Mouse (Mus musculus) lung, postnatal 4 days (tissue): ENCODE results near the gene Ndufa13.
"Not testable (repeated sequence)": the region's sequence is repeated elsewhere in the genome, so short reads cannot be mapped to it uniquely, and the experiment has no call there.

Experiments
- DNase-seq, 2 experiments: peaks; one replicate each; pipeline ENCODE4 v3.0.0; 2021

Gene Ndufa13

DNA sequence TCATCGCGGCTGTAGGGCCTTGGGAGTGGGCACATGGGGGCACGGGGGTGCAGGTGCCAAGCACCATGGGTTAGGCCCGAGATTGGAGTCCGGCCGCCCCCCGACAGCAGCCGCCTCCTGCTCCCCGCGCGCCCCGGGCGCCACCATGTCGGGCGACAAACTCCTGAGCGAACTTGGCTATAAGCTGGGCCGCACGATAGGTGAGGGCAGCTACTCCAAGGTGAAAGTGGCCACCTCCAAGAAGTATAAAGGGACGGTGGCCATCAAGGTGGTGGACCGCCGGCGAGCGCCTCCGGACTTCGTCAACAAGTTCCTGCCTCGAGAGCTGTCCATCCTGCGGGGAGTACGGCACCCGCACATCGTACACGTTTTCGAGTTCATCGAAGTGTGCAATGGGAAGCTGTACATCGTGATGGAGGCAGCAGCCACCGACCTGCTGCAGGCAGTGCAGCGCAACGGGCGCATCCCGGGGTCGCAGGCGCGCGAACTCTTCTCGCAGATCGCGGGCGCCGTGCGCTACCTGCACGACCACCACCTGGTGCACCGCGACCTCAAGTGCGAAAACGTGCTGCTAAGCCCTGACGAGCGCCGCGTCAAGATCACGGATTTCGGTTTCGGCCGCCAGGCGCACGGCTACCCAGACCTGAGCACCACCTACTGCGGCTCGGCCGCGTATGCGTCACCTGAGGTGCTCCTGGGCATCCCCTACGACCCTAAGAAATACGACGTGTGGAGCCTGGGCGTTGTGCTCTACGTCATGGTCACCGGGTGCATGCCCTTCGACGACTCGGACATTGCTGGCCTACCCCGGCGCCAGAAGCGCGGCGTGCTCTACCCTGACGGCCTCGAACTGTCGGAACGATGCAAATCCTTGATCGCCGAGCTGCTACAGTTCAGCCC lies at the start of gene Ndufa13, which contains the start of the genes Tssk6 and Yjefn3:
Gene Ndufa13, minus strand, starts transcription at position 396 of the 900 bp plus-strand sequence.
Gene Tssk6, plus strand, starts transcription at position 22 of the 900 bp plus-strand sequence.
Gene Yjefn3, minus strand, starts transcription at position 550 of the 900 bp plus-strand sequence.
- peak in 1 of 2 experiments; percentile 60 for DNase-seq

DNA sequence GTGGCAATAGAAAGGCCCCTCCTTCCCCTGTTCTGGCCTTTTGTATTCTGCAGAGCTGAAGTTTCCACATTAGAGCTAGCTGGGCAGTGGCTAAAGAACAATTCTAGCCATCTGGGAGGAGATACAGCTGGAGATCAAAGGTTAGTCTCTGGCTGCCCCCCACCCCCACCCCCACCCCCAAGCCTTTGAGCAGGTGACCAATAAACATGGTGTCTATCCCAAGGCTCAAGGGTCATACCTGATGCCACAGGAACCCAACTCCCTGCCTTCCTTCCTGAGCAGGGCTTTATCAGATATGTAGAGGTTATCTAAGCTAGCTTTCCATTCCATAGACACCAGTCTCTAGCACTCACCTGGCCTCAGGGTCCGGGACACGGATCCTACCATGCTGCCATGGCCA lies 47.9 kb upstream of the Ndufa13 start:
- no peak for DNase-seq

DNA sequence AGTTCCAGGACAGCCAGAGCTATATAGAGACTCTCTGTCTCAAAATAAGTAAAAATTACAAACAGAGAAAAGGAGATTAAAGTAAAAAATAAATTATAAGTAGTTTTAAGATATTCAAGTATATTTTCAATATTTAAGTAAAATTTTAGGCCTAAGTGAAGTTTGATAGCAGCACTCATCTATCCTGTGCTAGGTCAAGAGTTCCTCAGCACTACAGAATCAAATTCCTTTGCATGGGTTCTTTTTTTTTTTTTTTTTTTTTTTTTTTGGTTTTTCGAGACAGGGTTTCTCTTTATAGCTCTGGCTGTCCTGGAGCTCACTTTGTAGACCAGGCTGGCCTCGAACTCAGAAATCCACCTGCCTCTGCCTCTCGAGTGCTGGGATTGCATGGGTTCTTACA lies 40.1 kb upstream of the Ndufa13 start:
- DNase-seq, result not testable (repeated sequence)

DNA sequence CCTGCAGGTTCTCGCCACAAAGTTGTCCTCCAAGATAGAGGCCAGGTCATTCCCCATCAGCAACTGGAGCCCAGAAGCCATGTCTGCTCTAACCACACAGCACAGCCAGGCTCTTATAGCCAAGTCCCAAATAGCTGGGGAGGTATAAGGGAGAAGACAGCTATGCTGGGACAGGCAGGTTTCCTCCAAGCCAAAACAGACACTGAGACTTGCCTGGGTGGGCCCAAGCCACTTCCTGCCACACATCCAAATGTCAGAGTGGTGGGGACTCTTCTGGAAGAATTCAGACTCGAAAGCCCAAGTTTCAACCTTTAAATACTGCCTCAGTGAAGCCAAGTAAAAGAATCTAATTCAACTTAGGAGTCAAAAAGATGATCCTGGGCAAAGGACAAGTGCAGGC lies 38.0 kb upstream of the Ndufa13 start:
- no peak for DNase-seq

DNA sequence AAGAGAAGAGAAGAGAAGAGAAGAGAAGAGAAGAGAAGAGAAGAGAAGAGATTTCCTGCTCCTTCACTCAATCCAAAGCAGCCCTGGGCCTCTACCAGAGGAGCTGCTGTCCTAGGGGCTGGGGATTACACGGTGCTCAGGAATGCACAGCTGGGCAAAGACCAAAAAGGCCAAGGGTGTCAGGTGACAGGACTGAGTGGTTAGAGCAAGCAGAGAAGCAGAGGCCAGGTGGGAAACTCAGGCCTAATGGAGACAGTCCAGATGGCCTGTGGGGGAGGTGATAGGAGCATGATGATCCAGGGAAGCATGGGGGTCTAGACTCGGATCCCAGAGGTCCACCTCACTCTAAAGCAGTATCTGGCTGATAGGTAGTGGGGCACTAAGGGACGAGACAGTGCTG lies 37.3 kb upstream of the Ndufa13 start:
- DNase-seq, result no peak

DNA sequence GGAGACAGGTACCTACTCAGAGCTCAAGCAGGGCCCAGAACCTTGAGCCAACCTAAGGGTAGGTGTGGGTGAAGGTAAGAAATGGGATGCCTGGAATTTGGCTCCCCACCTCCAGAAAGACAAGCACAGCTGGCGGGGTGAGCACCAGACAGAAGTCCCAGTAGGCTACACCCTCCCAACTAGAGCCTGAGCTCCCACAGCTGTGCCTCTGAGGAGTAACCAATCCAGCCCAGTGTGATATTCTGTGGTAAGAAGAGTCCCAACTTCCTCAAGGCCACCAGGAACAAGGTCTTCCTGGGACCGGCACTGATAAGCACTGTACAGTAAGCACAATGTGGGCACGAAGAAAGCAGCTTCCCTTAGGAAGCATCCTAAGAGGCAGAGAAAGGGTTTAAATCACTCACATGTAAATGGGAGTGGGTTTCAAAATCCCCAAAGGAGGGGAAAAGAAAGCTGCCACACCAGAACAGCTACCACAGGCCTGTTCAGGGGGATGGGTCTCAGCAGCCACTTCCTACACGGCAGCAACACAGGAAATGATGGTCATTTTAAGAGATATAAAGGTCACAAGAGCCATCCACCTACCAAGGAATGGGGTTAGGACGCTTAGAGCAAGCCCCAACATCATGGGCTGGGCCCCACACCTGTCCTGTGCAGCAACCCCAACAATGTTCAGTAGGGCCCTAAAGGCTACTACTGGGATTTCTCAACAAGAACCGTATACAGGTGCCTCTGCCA lies 36.1 kb upstream of the Ndufa13 start:
- DNase-seq, result no peak

DNA sequence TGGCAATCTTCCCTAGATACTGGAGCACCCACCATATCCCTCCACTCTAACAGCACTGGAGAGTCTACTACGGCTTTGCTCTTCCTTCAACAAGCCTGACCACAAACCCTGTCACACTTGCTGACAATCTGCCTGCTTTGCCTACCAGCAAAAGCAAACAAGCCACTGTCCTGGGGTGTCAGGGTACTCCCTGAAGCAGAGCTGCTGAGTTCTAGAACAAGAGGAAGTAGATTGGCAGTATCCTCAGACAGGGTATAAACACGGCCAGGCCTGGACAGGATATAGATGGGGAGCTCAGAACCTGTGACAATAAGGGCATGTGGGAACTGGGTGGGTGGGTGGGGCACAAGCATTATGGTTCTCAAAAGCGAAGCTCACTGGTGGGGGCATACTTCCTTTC lies 35.1 kb upstream of the Ndufa13 start:
- no peak for DNase-seq

DNA sequence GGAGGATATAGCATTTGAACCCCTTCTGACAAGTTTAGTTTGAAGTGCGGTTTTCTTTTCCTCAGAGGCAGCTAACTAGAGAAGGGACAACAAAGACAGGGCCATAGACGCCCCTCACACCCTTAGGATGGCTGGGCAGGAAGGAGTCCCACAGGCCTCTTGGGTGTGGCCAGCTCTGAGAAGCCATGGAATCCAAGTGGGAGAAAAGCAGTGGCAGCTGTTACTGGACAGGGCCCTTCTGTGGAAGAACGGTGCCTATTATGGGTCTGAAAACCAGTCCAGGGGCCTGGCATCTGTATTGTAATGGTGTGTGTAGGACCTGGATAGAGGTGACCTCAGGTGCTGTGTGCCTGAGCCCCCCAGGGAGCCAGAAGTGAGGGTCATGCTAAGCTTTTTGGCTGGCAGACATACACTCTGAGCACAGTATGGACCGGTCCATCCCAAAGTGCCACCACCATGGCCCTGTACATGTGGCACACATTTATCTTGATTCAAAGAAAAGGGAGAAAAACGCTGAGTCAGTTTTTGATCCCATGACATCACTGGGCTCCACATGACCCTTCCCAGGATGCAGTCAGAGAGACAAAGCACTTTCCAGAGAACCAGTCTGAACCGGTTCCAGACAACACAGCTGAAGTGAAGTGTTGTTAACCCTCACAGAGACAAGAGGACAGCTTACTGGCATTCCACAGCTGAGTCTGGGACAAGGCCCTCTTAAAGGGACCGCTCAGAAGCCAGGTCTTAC lies 33.9 kb upstream of the Ndufa13 start:
- DNase-seq, result peak; percentile 70 to 73

DNA sequence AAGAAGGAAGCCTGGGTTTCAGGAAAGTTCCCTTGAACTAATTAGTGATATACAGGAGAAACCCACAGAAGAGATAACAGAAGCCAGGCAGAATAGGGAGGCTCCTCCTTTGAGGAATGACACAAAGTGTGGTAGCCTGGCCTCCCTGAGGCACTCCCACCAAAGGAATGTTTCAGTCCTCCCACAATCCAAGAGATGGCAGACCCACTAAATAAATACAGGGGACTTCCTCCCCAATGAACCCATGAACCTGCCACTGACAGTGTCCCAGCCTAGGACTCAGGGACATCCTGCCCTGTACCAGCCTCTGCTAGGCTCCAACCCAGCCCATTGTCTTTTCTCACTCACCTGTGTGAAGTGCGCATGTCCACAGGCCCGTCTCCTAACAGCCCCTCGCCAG lies 33.1 kb upstream of the Ndufa13 start:
- DNase-seq, result no peak

DNA sequence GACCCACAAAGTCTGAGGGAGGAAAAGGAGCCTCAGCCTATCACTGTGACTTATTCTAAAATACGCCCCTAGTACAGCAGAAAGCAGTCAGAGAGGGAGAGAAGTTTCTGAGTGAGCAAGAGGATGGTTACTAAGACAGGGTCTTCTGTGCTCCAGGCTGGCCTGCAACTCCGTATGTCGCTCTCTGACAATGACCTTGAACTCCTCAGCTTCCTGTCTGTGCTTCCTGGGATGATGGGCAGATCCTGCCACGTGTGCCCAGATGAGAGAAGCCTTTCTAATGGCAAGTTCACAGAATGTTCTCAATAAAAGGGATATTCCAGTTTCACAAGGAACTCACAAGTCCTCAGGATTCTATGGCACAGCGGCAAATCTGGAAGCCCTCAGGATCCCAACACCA lies 32.2 kb upstream of the Ndufa13 start:
- no peak for DNase-seq

DNA sequence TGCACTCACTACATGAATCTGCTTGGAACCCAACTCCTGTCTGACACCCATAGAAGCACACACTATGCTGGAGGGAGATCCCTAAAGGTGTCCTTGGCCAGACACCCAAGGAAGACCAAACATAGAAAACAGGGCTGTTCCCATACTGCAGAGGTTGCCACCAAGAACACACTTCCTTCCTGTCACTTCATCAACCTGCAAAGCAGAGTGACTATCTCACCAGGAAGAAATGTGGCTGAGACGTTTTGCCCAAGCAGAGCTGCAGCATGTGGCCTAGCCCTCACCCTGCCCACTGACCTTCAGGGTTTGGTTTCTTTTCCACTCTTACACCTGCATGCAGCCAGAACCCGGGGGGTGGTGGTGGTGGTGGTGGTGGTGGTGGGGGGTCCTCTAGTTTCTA lies 31.5 kb upstream of the Ndufa13 start:
- no peak for DNase-seq

DNA sequence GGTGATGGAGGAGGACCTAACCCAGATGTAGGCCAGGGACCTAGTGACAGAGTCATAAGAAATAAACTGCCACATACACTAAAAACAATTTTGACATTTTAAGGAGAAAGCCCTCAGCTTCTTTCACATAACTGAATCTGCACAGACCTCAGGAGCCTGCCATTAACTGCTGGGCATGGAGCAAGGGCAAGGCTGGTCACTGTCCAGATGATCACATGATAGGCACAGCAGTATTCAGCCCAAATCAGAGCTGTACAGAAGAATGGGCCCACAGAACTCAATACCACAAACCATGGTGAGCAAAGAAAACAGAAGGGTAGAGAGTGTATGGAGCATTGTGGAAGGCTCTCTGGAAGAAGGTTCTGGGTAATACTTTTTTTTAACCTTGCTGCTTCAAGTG lies 24.5 kb upstream of the Ndufa13 start:
- no peak for DNase-seq

DNA sequence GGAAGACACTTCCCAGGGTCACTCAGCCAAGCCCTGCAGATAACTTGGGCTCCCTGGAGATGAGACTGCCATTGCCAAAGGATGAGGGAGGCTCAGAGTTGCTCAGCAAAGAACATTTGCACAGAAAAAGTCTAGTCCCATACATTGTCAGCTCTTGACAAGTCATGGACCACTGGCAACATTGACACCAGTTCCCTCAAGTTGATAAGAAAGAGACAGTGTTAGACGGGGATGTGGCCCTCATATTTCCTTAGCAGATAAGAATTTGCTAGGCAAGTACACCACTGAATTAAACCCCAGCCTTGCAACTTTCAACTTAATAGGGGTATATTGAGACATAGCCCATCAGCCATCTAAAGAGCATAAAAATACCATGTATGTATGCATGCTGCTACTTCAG lies 21.6 kb upstream of the Ndufa13 start:
- DNase-seq, result no peak

DNA sequence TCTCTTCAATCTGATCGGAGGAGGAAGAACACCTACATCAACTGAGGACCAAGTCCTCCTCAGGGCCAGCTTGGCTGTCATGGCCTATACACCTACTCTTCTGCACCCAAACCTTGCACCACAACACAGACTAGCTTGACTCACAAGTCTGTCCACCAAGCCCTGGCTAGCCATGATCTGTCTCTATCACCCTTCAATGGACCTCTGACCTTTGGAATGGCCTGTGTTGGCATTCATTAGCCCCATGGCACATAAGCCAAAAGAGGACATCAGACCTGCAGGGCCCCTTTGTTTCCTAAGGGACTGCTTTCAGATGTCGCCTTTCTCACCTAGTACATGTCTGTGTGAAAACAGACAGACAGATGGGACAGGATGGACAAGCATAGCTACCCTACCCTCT lies 18.8 kb upstream of the Ndufa13 start:
- DNase-seq, result no peak

DNA sequence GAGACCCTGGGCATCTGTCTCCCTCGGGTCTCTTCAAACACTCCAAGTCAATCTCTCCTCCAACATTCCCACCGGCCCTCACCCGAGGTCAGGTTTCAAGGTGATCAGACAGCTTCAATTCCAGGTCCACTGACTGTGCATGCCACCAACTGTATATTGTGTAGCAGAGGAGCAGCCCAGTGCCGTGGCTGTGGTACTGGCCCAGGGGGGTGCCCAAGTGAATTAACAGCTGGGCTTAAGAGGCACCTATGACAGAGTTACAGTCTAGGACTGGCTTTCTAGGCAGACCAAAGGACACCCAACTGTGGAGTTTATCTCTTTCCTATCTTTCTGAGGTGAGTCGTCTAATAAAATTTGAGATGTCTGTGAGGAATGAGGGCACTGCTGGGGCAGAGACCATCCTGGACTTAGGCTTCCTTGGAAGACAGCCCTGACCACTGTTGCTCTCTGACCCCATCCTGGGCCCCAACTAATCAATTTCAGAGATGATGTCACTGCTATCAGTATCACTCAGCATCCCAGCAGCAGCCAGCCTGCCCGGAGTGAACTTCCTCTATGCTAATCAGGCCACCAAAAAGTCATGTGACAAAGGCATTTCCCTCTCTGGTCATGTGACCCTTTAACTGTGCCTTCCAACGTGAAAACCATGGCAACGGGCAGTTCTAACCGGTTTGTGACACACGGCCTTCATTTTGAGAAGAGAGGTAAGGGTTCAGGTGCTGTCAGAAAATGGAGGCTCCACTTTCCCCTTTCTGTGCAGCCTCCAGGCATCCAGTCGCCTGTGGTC lies 17.7 kb upstream of the Ndufa13 start:
- peak; percentile 71 to 78 for DNase-seq

DNA sequence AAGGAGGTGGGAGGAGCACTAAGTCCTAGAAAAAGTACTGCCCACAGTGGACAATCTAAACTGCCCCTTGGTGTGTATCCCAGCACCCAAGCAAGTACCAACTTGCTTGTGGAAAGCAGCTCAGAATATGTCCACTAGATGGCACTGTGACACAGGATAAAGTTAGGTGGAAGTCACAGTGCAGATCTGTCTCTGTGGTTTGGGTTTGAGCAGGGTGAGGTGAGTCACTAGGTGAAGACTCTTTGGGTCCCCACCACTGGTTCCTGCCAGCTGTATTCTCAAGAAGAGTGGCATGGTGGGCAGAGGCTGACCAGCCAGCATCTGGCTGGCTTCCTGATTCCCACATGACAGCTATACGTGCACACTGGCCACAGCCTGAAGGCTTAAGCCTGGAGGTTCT lies 16.7 kb upstream of the Ndufa13 start:
- peak in 1 of 2 experiments; percentile 86 for DNase-seq

DNA sequence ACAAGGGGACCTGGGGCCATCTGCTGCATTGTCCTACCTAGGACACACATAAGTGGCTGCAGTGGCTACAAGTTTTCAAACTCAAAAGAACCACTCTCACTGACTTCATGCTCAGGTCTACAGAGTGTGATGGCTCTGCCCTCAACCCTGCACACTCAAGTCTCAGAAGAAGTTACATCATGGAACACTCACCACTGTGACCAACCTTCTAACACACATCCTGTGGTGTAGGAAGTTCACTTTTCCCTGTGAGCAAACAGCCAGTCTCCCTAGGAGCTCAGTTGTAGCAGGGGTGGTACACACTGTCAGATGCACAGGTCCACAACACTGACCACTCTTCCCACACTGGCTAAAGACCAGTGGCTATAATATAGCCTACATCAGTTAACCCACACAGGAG lies 16.1 kb upstream of the Ndufa13 start:
- no peak for DNase-seq

DNA sequence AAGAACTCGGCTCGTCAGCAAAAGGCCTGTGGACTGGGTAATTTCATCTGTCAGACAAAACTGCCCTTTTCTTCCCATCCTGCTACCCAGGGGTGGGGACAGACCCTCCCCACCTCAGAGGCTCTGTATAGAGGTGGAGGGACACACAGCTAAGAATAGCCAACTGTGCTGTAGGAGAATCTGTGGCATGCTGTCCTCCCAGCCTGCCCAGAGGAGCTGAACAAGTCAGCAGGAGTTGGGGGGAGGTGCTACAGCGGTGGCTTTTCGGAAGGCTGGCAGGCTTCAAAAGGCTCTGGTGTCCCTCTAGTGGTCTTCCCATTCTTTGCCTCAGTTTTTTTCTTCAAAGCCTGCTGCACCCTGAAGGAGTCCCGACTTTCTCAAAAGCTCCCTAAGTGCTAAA lies 13.4 kb upstream of the Ndufa13 start:
- DNase-seq, result no peak

DNA sequence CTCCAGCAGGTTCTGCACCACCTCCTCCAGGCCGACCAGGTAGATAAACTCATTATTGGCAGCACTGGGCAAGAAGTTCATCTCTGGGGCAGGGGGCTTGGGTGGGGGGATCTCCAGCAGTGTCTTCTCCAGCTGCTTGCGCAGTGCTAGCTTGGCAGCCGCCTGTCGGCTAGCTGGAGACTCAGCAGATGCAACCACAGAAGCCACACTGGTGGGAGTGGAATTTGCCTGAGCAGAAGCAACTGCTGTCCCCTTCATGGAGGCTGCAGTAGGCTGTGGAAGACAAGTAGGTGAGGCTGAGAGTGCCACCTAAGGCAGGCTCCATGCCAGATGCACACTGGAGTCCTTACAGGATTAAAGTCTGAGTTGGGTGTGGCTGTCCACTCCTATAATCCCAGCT lies 12.2 kb upstream of the Ndufa13 start:
- DNase-seq, result no peak

DNA sequence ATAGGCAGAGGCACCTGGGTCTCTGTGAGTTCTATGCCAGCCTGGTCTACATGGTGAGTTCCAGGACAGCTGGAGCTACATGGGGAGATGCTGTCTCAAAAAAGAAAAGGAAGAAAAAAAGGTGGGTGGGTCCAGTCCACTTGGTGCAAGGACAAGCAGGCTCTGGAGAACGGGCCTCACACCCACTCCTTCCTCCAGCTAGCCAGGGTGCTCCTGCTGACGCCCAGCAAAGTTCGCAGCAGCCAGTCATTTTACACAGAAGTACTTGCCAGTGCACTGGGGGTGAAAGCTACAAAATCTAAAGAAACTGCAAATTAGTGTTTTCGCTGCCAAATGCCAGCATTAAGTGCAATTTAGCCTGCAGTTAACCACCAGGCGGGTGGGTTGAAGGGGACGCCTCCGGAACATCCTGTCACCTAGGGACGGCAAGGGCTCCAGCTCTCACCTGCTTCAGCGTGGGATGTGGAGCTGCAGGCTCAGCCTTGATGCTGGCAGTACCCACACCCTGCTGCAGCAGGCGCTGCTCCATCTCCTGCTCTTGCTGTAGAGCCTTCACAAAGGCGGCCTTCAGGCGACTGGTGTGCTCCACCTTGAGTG lies 10.2 kb upstream of the Ndufa13 start:
- no peak for DNase-seq

DNA sequence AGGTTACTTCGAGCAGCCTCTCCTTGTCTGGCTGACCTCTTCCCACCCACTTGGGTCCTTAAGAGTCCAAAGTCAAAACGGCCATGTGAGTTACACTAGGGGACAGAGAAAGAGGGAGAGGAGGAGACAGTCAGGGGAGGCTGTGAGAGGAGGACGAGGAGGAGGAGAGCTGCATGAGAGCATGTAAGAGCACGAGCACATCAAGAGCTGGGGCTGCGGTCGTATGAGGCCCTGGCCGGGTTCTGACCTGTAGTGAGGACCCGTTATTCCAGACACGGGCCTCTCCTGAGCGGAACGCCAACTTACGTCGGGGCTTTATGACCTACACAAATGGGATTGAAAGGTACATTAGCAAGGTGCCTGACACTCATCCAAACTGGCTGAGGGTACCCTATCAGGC lies 9.6 kb upstream of the Ndufa13 start:
- DNase-seq, result no peak

DNA sequence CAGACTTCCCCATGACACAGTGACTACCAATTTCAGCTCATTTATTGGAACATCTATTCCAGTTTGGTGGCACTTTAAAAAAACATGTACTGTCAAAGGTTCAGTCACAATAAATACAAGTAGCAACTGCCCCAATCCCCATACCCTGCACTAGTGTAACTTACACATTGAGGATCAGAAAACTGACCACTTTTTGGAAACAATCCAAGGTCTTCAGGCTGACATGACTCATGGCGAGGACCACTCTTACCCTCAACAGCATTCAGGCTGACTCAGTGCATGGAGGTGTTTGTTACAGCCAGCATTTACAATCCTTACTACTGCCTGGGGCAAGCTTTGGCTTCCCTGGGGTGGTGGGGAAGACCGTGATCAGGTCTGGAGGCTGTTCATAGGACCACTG lies 4.7 kb upstream of the Ndufa13 start:
- no peak for DNase-seq
